Mouse (Mus musculus): ENCODE results near the gene Srsf7. TPM values are rescaled to one million over a fixed set of nuclear protein-coding genes. Genes with fewer than 3 reads are reported as not detected.
A peak's percentile ranks its signal among the peaks of the same experiment; 100 is the strongest.
"Not testable (repeated sequence)": the region's sequence is repeated elsewhere in the genome, so short reads cannot be mapped to it uniquely, and the experiment has no call there.

The Srsf7 gene
- polyA plus RNA-seq, 1 experiment from 2014 or later, result 422 TPM

- TF ChIP-seq CTCF (IDR thresholded peaks at IDR 0.05; ENCODE audit: low read depth), result no peak
- Histone ChIP-seq H3K27me3 (ENCODE audit: insufficient read depth, low read length) (no peaks in the 10 kb centered on the region), H3K4me1 (replicated peaks; ENCODE audit: insufficient read depth, low read length) (no peaks in the 10 kb centered on the region), H3K36me3 (ENCODE audit: insufficient read depth, low read length) (peaks cover 22% of the 10 kb centered on the region), H3K27ac (peak overlapping the region; percentile 97), H3K9ac (ENCODE audit: low read depth, low read length) (peak overlapping the region; percentile 89), H3K4me2 (ENCODE audit: low read length) (peak overlapping the region; percentile 55), H3K4me3 (replicated peaks; ENCODE audit: low read depth, low read length) (peak overlapping the region; percentile 90), H3K9me3 (replicated peaks; ENCODE audit: low read length) (no peaks in the 10 kb centered on the region)
- peak; percentile 57 for ATAC-seq (replicated peaks; ENCODE audit: low FRiP score, low read depth)
- WGBS, result under 1% methylated on average over 36 of the region's 36 CpGs
- DNase-seq (ENCODE audit: low spot score), result peak; percentile 65
Measured at GRCm38 (mm10) chr17:80206301-80206670, 821 bp downstream of the Srsf7 start.

GRCm38 (mm10) chr17:80205657-80206056 lies 1.4 kb downstream of the Srsf7 start:
- DNase-seq (ENCODE audit: low spot score) (no peak), ATAC-seq (replicated peaks; ENCODE audit: low FRiP score, low read depth) (no peak)
- no peaks in the 10 kb centered on the region for H3K27me3 ChIP-seq (ENCODE audit: insufficient read depth, low read length)
- H3K36me3 ChIP-seq (ENCODE audit: insufficient read depth, low read length), result peaks cover 22% of the 10 kb centered on the region
- H3K4me1 ChIP-seq (replicated peaks; ENCODE audit: insufficient read depth, low read length), result no peaks in the 10 kb centered on the region
- no peaks in the 10 kb centered on the region for H3K9me3 ChIP-seq (replicated peaks; ENCODE audit: low read length)
- H3K27ac ChIP-seq, result no peak overlapping the region
- 6% methylated on average over 5 of the region's 5 CpGs for WGBS
- H3K4me3 ChIP-seq (replicated peaks; ENCODE audit: low read depth, low read length), result peak overlapping the region; percentile 90
- peak overlapping the region; percentile 89 for H3K9ac ChIP-seq (ENCODE audit: low read depth, low read length)
- TF ChIP-seq CTCF (IDR thresholded peaks at IDR 0.05; ENCODE audit: low read depth), result no peak
- peak overlapping the region; percentile 55 for H3K4me2 ChIP-seq (ENCODE audit: low read length)

DNA sequence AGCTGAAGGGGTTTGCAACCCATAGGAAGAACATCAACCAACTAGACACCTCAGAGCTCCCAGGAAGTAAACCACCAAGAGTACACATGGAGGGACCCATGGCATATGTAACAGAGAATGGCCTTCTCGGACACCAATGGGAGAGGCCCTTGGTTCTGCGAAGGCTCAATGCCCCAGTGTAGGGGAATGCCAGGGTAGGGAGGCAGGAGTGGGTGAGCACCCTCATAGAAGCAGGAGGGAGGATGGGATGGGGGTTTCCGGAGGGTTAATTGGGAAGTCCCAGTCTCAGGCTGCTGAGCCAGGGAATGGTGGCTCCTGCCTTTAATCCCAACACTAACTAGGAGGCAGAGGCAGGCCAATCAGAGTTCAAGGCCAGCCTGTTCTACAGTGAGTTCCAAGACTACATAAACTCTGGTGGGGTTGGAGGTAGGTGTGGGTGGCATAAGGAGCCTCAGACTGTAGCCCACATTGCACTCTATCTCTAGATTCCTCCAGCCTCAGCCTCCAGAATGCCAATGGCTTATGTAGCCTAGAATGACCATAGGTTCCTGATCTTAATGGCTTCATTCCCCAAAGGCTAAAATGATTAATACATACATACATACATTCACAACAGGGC lies 7.8 kb downstream of the Srsf7 start:
- Histone ChIP-seq H3K27me3 (ENCODE audit: insufficient read depth, low read length) (no peaks in the 10 kb centered on the region), H3K4me2 (ENCODE audit: low read length) (no peak overlapping the region), H3K4me1 (replicated peaks; ENCODE audit: insufficient read depth, low read length) (no peaks in the 10 kb centered on the region), H3K9me3 (replicated peaks; ENCODE audit: low read length) (no peaks in the 10 kb centered on the region), H3K36me3 (ENCODE audit: insufficient read depth, low read length) (peaks cover 25% of the 10 kb centered on the region), H3K4me3 (replicated peaks; ENCODE audit: low read depth, low read length) (no peak overlapping the region), H3K27ac (no peak overlapping the region), H3K9ac (ENCODE audit: low read depth, low read length) (no peak overlapping the region)
- peak; percentile 40; the same call in 1 of the 2 replicates for ATAC-seq (replicated peaks; ENCODE audit: low FRiP score, low read depth)
- WGBS, result 93% methylated on average over 3 of the region's 3 CpGs
- TF ChIP-seq CTCF (IDR thresholded peaks at IDR 0.05; ENCODE audit: low read depth), result no peak
- no peak for DNase-seq (ENCODE audit: low spot score)

- no peaks in the 10 kb centered on the region for H3K27me3 ChIP-seq (ENCODE audit: insufficient read depth, low read length)
- H3K4me1 ChIP-seq (replicated peaks; ENCODE audit: insufficient read depth, low read length), result no peaks in the 10 kb centered on the region
- peak; percentile 59 for TF ChIP-seq CTCF (IDR thresholded peaks at IDR 0.05; ENCODE audit: low read depth)
- H3K9me3 ChIP-seq (replicated peaks; ENCODE audit: low read length), result no peaks in the 10 kb centered on the region
- ATAC-seq (replicated peaks; ENCODE audit: low FRiP score, low read depth), result no peak
- DNase-seq (ENCODE audit: low spot score), result peak; percentile 74
- no peak overlapping the region for H3K27ac ChIP-seq
- no peak overlapping the region for H3K4me2 ChIP-seq (ENCODE audit: low read length)
- WGBS, result 65% methylated on average over 5 of the region's 5 CpGs
- no peak overlapping the region for H3K9ac ChIP-seq (ENCODE audit: low read depth, low read length)
- no peaks in the 10 kb centered on the region for H3K36me3 ChIP-seq (ENCODE audit: insufficient read depth, low read length)
- no peak overlapping the region for H3K4me3 ChIP-seq (replicated peaks; ENCODE audit: low read depth, low read length)
Measured at GRCm38 (mm10) chr17:80193075-80193474, 14.0 kb downstream of the Srsf7 start.

DNA sequence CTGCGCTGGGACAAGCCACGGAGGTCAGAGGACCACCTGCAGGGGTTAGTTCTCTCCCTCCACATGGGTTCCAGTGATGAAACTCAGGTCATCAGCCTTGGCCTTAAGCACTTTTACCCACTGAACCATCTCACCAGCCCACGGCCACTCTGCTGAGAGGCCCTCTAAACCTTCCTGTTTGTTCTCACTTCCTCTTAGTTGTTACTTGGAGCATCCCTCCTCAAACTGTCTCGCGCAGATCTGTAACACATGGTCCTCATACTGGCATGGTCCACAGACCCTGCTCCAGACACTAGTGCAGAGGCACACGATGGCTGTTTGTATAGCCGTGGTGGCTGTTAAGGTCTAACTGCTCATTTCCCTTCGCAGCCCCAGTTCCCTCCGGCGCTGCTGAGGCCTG lies 23.5 kb downstream of the Srsf7 start:
- Histone ChIP-seq H3K4me1 (replicated peaks; ENCODE audit: insufficient read depth, low read length) (no peaks in the 10 kb centered on the region), H3K9ac (ENCODE audit: low read depth, low read length) (no peak overlapping the region), H3K4me2 (ENCODE audit: low read length) (no peak overlapping the region), H3K9me3 (replicated peaks; ENCODE audit: low read length) (no peaks in the 10 kb centered on the region), H3K4me3 (replicated peaks; ENCODE audit: low read depth, low read length) (no peak overlapping the region), H3K27me3 (ENCODE audit: insufficient read depth, low read length) (no peaks in the 10 kb centered on the region), H3K36me3 (ENCODE audit: insufficient read depth, low read length) (no peaks in the 10 kb centered on the region), H3K27ac (no peak overlapping the region)
- no peak for TF ChIP-seq CTCF (IDR thresholded peaks at IDR 0.05; ENCODE audit: low read depth)
- 78% methylated on average over 10 of the region's 10 CpGs for WGBS
- DNase-seq (ENCODE audit: low spot score) (no peak), ATAC-seq (replicated peaks; ENCODE audit: low FRiP score, low read depth) (no peak)

GRCm38 (mm10) chr17:80180468-80180867 lies 26.6 kb downstream of the Srsf7 start:
- H3K4me3 ChIP-seq (replicated peaks; ENCODE audit: low read depth, low read length), result no peak overlapping the region
- no peaks in the 10 kb centered on the region for H3K36me3 ChIP-seq (ENCODE audit: insufficient read depth, low read length)
- ATAC-seq (replicated peaks; ENCODE audit: low FRiP score, low read depth) (0 out of 2 replicates have a peak, but pooled peaks have one; percentile 46), DNase-seq (ENCODE audit: low spot score) (no peak)
- no peaks in the 10 kb centered on the region for H3K4me1 ChIP-seq (replicated peaks; ENCODE audit: insufficient read depth, low read length)
- no peak for TF ChIP-seq CTCF (IDR thresholded peaks at IDR 0.05; ENCODE audit: low read depth)
- no peak overlapping the region for H3K4me2 ChIP-seq (ENCODE audit: low read length)
- no peak overlapping the region for H3K27ac ChIP-seq
- H3K9ac ChIP-seq (ENCODE audit: low read depth, low read length), result no peak overlapping the region
- no peaks in the 10 kb centered on the region for H3K27me3 ChIP-seq (ENCODE audit: insufficient read depth, low read length)
- no peaks in the 10 kb centered on the region for H3K9me3 ChIP-seq (replicated peaks; ENCODE audit: low read length)

- ATAC-seq (replicated peaks; ENCODE audit: low FRiP score, low read depth) (peak; percentile 77), DNase-seq (ENCODE audit: low spot score) (peak; percentile 92)
- Histone ChIP-seq H3K4me1 (replicated peaks; ENCODE audit: insufficient read depth, low read length) (0 out of 2 replicates have a peak, but pooled peaks cover 3% of the 10 kb centered on the region), H3K27ac (no peak overlapping the region), H3K9ac (ENCODE audit: low read depth, low read length) (no peak overlapping the region), H3K9me3 (replicated peaks; ENCODE audit: low read length) (no peaks in the 10 kb centered on the region), H3K4me3 (replicated peaks; ENCODE audit: low read depth, low read length) (no peak overlapping the region), H3K36me3 (ENCODE audit: insufficient read depth, low read length) (no peaks in the 10 kb centered on the region), H3K27me3 (ENCODE audit: insufficient read depth, low read length) (no peaks in the 10 kb centered on the region), H3K4me2 (ENCODE audit: low read length) (no peak overlapping the region)
- TF ChIP-seq CTCF (IDR thresholded peaks at IDR 0.05; ENCODE audit: low read depth), result peak; percentile 91
- WGBS, result under 1% methylated on average over 6 of the region's 6 CpGs
Measured at GRCm38 (mm10) chr17:80179959-80180358, 27.1 kb downstream of the Srsf7 start.

DNA sequence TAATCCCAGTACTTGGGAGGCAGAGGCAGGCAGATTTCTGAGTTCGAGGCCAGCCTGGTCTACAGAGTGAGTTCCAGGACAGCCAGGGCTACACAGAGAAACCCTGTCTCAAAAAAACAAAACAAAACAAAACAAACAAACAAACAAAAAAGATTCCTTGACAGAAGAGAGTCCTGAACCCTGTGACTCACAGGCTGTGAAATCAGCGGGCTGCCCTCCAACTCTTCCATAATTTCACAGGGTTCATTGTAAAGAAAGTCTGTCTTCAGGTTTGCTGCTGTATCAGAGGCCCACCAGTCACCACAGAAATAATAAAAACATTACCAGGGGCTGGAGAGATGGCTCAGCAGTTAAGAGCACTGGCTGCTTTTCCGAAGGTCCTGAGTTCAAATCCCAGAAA lies 28.3 kb downstream of the Srsf7 start:
- H3K4me1 ChIP-seq (replicated peaks; ENCODE audit: insufficient read depth, low read length); H3K27me3 ChIP-seq (ENCODE audit: insufficient read depth, low read length); H3K9me3 ChIP-seq (replicated peaks; ENCODE audit: low read length); H3K4me3 ChIP-seq (replicated peaks; ENCODE audit: low read depth, low read length); H3K36me3 ChIP-seq (ENCODE audit: insufficient read depth, low read length); DNase-seq (ENCODE audit: low spot score); H3K9ac ChIP-seq (ENCODE audit: low read depth, low read length); H3K27ac ChIP-seq; ATAC-seq (replicated peaks; ENCODE audit: low FRiP score, low read depth); H3K4me2 ChIP-seq (ENCODE audit: low read length): not testable (repeated sequence)
- 97% methylated on average over 3 of the region's 3 CpGs for WGBS
